Mouse (Mus musculus) thymus, adult 2 months (tissue): ENCODE measurements around the gene Cbx6.

ENCODE experiments used
- CTCF ChIP-seq: fragments of 200-500 bp; IDR thresholded peaks from 2 replicates; pipeline ENCODE4 v1.5.1; 2012; ENCODE audit warnings: mild to moderate bottlenecking, control low read depth, low read length, moderate library complexity, borderline replicate concordance; ENCODE audit not compliant: control insufficient read depth, poor library complexity, insufficient read depth; ENCODE audit errors: extremely low read depth
- POLR2A ChIP-seq: fragments of 200-500 bp; IDR thresholded peaks from 2 replicates; pipeline ENCODE4 v1.6.1; 2012; ENCODE audit warnings: mild to moderate bottlenecking, low read length, control low read depth, moderate library complexity; ENCODE audit not compliant: control insufficient read depth, poor library complexity, insufficient read depth; ENCODE audit errors: extremely low read depth

- TF ChIP-seq POLR2A: no peak
- TF ChIP-seq CTCF: no peak
Measured at GRCm38 (mm10) chr15:79790111-79790510, 44.4 kb downstream of the Cbx6 start.
